Mouse (Mus musculus): ENCODE measurements around the gene Atat1.

DNA sequence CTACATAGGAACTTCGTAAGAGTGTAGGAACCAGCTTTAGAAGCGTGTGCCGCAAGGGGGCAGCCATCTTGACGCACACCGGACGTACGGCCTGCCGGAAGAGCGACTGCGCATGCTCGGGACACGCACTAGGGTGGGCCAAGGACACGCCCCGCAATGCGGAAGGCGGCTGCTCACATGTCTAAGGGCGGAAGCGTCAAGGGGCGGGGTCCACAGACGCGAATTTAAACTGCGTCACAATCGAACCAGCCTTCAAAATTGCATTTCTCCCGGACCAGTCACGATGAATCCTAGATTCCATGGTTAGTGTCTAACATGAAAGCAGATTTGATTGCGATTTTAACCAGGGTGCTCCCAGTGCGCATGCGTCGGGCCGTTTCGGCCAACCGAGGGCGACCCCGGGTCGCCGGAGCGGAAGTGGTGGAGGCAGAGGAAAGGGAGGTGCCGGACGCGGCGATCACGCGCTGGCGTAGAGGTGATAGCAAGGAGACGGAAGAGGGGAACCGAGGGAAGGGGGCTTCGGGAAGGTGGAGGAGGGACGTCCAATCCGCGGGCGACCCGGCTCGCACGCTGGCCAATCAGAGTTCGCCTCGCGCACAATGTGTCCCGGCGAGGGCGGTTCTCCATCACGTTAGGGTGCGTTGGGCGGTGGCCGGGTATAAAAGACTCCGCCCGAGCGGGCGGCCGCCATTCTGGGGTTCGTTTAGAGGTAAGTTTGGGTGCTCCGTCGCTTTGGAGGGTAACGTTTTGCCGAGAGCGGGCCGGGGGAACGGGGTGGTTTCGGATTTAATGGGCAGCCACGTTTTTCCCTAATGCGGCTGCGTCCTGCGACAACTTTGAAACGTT is 6.6 kb upstream of the Atat1 start, which contains the start of the genes Mrps18b and Ppp1r10:
- TF ChIP-seq CTCF (IDR thresholded peaks at IDR 0.05; ENCODE audit: borderline replicate concordance, control insufficient read depth, extremely low read depth, insufficient read depth, low read length, poor library complexity) (peak; percentile 71; the same call in 1 of the 2 replicates), POLR2A (IDR thresholded peaks at IDR 0.05; ENCODE audit: control insufficient read depth, extremely low read depth, insufficient read depth, low read length, poor library complexity) (peak; percentile 99)

Measured in thymus, adult 2 months (tissue).